Mouse (Mus musculus): Measurements from ENCODE around the gene Phb2.
A peak's percentile ranks its signal among the peaks of the same experiment; 100 is the strongest.

Phb2 gene

GRCm38 (mm10) chr6:124722876-124723473 is 10.8 kb downstream of the Phb2 start:
- DNase-seq (ENCODE audit: low read depth) = no peak

DNA sequence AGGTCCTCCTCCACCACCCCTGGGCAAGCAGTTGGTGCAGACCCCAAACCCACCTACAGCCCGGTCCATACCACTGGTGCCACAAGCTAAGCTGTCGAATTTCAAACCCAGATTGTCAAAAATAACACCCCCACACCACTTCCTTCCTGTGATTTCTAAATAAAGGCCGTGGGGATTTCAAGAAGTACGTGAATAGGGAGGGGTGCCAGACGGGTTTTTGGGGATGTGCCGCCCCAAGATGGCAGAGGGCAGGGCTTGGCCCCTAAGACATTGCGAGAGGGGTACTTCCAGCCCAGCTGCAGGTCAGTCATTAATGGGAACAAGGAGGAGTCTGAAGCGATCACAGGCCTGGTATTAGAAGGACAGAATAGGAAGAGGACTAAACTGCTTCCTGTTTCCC is 11.4 kb downstream of the Phb2 start:
- no peak for DNase-seq (ENCODE audit: low read depth)

DNA sequence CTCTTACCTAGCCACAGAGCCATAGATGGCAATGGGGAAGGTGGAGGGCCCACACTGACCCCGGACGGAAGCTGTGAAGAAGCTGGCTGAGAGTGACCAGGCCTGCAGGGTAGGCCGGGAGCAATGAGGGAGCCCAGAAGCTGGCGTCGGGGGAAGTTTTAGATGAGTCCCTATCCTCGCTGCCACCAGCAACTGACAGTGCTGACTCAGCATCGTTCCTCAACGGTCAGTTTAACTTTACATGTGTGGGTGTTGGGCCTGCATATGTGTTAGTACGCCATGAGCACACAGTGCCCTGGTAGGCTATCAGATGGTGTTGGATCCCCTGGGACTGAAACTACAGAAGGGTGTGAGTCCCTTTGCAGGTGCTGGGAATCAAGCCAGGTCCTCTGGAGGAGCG is 12.3 kb downstream of the Phb2 start:
- DNase-seq (ENCODE audit: low read depth) = no peak

GRCm38 (mm10) chr6:124728621-124729020 is 16.5 kb downstream of the Phb2 start:
- no peak for DNase-seq (ENCODE audit: low read depth)

GRCm38 (mm10) chr6:124729850-124730705 is 17.9 kb downstream of the Phb2 start:
- DNase-seq (ENCODE audit: low read depth) = no peak

GRCm38 (mm10) chr6:124731038-124731437 is 18.9 kb downstream of the Phb2 start:
- DNase-seq (ENCODE audit: low read depth) = no peak

DNA sequence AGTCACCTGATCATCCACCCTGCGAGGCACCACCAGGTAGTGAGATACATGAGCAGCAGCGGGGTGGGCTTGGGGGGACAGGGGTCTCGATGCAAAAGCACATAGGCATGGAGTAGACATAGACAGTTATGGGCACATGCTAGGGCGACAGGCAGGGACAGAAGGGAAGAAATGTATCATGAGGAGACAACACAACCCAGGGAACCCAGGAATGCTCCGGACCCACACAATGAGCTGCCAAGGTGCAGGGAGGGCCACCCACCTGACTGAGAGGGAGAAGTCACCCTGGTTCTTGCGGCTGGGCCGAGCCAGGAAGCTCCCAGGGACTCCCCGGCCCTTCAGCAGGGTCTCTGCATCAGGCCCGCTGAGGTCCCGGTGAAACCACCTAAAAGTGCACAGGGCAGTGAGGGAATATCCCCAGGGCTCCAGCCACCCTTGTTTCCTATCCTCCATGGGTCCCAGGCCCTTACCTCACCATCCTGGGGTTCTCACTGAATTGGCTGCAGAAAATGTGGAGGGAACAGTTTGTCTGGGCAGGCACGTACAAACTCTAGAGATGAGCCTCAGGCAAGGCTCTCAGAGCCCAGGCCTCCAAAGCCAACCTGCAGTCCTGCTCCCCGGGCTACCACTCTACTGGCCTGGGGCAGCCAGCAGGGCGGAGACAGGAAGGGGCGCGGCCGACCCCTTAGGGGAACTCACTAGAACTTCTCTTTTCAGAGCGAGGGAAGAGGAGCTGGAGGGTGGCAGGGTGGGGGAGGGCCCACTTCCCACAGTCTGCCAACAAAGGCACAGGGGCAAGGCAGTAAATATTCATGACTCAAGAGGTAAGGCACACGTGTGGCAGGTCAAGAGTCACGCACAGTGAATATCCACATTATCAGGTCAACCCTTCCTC is 20.6 kb downstream of the Phb2 start:
- no peak for DNase-seq (ENCODE audit: low read depth)

GRCm38 (mm10) chr6:124734417-124734816 is 22.3 kb downstream of the Phb2 start:
- no peak for DNase-seq (ENCODE audit: low read depth)

DNA sequence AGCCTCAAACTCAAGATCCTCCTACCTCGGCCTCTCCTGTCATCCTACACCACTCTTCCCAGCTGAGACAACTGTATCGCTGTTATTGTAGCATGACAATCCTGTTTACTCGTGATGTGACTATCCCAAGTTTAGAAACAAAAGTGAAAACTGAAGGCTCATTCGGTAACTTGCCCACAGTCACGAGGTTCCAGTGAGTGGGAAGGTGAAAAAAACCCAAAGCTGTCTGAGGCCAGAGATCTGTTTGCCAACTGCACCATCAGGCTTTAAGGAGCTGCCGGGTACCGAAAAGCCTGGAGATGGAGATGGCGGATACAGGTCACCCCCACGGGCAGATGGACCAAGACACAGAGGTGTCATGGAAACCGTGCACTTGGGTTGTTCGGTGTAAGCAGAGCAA is 24.9 kb downstream of the Phb2 start:
- DNase-seq (ENCODE audit: low read depth) = no peak

DNA sequence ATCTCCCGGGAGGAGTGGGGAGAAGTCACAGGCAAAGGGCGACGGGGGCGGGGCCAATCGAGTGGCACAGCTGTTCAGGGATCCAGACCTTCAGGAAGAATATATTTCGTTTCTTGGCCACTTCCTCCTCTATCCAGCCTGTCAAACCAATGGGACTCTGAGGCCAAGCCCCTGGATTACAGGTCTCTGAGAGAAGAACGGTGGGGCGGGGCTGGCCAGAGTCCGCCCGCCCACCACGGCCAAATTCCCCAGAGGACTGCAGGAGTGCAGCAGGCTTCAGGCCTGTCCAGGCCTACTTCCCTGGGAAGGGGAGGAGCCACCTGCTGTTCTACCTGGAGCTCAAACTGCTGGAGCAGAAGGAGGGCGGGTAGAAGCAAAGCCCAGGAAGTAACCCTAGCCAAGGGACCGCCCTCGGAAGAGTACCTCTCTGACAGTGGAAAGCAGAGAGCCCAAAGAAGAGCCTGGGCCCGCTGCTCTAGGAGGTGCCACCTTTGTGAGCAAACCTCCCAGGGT is 26.4 kb downstream of the Phb2 start, which contains the start of gene Ptpn6:
Gene Ptpn6, minus strand, starts transcription at position 204 of the 513 bp plus-strand sequence.
- peak; percentile 25 for DNase-seq (ENCODE audit: low read depth)

GRCm38 (mm10) chr6:124739231-124739796 is 27.2 kb downstream of the Phb2 start:
- DNase-seq (ENCODE audit: low read depth) = no peak

- peak; percentile 86 for DNase-seq (ENCODE audit: low read depth)
These were observed 28.2 kb downstream of the Phb2 start for GRCm38 (mm10) chr6:124740211-124740887.

DNA sequence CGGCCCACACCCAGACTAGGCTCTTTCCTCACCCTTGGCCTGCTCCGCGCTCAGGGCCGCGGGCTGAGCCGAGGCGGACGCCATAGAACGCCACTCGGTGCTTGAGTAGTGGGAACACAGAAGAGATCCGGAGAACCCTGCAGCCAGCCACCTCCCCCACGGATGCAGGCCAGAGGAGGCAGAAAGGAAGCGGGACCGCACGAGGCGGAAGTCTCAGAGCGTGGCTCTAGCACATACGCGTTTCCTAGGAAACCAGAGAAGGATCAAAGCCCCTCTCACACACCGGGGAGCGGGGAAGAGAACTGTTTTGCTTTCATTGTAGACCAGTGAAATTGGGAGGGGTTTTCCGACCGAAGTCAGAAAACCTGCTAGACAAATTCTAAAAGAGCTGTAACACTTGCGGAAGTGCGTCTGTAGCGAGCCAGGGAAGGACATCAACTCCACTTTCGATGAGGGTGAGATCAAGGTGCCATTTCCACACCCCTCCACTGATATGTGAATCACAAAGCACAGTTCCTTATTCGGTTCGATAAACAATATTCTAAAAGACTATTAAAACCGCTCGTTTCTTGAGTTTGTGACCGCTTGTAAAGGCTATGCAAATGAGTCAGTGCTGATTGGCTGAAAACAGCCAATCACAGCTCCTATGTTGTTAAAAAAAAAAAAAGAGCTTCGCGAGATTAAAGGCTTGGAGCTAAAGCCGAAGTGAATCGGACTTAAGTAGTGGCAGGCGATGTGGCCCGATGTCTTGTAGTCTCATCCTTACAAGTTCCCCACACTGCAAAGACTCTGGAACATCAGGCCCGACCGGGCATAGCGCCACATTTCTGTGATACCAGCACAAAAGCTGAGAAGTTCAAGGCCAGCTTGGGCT is 29.0 kb downstream of the Phb2 start, which contains the start of gene Grcc10:
Gene Grcc10, minus strand, starts transcription at position 487 of the 874 bp plus-strand sequence.
- peak; percentile 94 for DNase-seq (ENCODE audit: low read depth)

GRCm38 (mm10) chr6:124741842-124742241 is 29.7 kb downstream of the Phb2 start:
- DNase-seq (ENCODE audit: low read depth) = no peak

DNA sequence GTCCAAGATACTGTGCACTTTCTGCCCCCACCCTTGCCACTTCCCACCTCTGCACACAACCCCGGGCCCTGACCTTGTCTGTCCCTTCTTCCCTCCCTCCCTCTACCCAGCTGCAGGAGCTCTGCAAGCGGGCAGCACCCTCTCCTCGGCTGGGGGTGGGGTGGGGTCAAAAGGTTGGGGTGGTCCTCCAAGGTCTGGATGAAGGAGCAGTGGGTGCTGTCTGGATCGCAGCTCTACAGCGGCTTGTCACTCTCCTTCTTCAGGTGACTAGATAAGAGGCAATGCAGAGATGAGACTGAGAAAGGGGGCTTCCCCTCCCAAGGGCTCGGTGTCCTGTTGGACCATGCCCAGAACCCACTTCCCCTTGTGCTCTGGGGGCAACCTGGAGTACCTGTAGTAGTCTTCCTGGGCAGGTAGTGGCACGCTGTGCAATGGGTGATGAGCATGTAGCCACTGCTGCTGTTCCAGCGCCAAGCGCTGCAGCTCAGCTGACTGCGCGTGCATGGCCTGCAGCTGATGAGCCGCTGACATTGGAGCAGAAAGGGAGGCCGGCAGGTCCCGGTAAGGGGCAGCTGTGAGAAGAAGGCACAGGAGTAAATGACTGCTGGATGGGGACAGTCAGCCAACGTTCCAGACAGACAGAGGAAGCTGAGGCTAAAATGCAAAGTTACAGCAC is 30.8 kb downstream of the Phb2 start:
- DNase-seq (ENCODE audit: low read depth) = no peak

DNA sequence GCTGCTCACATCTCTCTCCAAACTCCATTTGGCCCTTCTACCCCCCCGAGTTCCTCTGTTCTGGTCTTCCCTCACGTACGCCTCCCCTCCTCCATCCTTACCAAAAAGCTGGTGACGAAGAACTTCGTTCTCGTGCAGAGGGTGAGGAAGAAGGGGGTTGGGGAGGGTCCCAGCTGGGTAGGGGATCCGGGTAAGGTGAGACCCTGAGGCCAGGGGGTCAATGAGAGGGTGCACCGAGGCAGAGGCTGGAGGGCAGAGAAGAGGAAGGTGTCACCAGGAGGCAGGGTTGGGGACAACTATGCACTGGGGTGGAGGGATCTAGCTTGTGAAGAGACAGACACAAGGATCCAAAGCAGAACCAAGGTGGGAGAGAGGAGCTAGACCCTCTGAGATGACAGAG is 31.5 kb downstream of the Phb2 start:
- DNase-seq (ENCODE audit: low read depth) = no peak

DNA sequence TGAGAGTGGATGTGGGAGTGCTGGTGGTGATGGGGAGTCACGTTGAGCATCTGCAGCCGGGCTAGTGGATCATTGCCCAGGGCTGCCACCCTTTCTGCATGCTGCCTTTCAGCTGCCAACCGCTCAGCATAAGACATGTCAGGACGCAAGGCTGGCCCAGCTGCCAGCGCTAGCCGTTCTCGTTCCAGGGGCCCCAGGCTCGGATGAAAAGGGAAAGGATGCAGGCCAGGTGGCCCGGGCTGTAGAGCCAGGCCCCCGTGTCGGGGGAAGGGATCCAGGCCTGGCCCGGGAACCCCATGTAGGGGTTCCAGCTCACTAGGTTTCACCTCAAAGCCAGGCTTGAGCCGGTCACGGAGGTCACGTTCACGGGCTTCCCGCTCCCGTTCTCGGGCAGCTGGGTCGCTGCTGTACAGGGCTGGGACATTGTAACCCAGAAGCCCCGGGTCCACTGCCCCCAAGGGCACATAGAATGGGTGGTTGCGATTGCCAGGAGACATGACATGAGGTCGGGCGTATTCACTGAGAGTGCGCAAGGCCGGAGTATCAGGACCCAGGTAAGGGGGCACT is 32.7 kb downstream of the Phb2 start:
- DNase-seq (ENCODE audit: low read depth) = no peak

DNA sequence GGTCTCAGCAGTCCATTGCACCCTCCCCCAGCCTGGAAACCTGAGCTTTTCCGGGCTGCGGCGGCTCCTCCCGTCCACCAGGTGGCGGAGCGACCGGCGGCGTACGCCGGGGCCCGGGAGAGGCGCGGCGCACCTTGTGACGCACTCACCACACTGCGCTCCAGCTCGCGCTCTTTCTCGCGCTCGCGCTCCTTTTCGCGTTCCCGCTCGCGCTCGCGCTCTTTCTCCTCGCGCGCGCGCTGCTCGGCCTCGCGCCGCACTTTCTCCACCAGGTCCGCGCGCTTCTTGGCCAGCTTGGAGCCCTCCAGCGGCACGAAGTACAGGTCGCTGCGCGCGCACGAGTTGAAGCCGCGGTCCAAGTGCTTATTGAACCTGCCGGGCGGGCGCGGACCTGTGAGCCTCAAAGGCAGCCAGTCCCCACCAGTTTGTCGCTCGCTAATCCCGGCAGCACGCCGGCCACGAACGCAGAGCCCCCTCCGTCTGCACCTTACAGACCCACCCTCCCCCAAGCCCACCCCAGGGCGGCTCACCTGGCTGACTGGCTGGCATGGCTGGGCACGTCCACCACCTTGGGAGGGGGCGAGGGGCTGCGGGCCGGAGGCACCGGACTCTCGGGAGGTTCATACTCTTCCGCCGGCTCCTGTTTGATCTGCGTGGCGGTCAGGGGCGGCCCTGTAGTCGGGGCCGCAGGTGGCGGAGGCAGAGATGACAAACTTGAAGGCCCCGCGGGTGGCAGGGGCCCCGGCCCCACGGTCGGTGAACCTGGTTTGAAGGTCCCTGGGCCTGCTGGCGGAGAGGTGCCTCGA is 33.6 kb downstream of the Phb2 start:
- DNase-seq (ENCODE audit: low read depth) = peak; percentile 86

- no peak for DNase-seq (ENCODE audit: low read depth)
These were observed 34.1 kb downstream of the Phb2 start for GRCm38 (mm10) chr6:124746296-124746605.
